Mouse (Mus musculus) limb, embryonic 13.5 days (tissue): ENCODE measurements at regions not wholly inside any gene's neighbourhood (a gene's known extent, or its start where the extent isn't known, plus 50 kb on each side); places are given as distances from the start of the nearest gene placed in this dataset.

Source experiments
- ATAC-seq: fragments of 200-750 bp; cut with Nextera tagmentation; 2 replicates; pipeline ENCODE4 v1.8.0; 2017; ENCODE audit warnings: low read depth, moderate number of reproducible peaks, moderate TSS enrichment; ENCODE audit not compliant: low FRiP score
- H3K27ac ChIP-seq: fragments of 300-500 bp; sonication (generic); 2 replicates; pipeline ENCODE4 v1.5.1; 2015; ENCODE audit warnings: inconsistent platforms, mild to moderate bottlenecking, moderate library complexity
- H3K27me3 ChIP-seq: fragments of 300-500 bp; sonication (generic); 2 replicates; pipeline ENCODE4 v1.6.1; 2015; ENCODE audit warnings: mild to moderate bottlenecking, inconsistent platforms
- H3K36me3 ChIP-seq: fragments of 300-500 bp; sonication (generic); 2 replicates; pipeline ENCODE4 v1.6.1; 2015; ENCODE audit warnings: inconsistent platforms, mild to moderate bottlenecking, moderate library complexity
- H3K4me1 ChIP-seq: fragments of 300-500 bp; sonication (generic); 2 replicates; pipeline ENCODE4 v1.6.1; 2015; ENCODE audit warnings: inconsistent platforms
- H3K4me2 ChIP-seq: fragments of 300-500 bp; sonication (generic); replicated peaks from 2 replicates; pipeline ENCODE4 v1.6.1; 2015; ENCODE audit warnings: inconsistent platforms, mild to moderate bottlenecking, moderate library complexity
- H3K4me3 ChIP-seq: fragments of 300-500 bp; sonication (generic); 2 replicates; pipeline ENCODE4 v1.5.1; 2015; ENCODE audit warnings: moderate library complexity, mild to moderate bottlenecking, inconsistent platforms
- H3K9ac ChIP-seq: fragments of 300-500 bp; sonication (generic); 2 replicates; pipeline ENCODE4 v1.6.1; 2015; ENCODE audit warnings: mild to moderate bottlenecking, inconsistent platforms
- H3K9me3 ChIP-seq: fragments of 300-500 bp; sonication (generic); 2 replicates; pipeline ENCODE4 v1.6.1; 2016; ENCODE audit warnings: inconsistent platforms
- WGBS: fragments of 180-500 bp; shearing (Covaris S2); methylation state at CpG from one replicate; pipeline ENCODE4 v1.1.7; 2015; 5-methylcytosine and 5-hydroxymethylcytosine counted together

- Histone ChIP-seq H3K4me1 (no peaks in the 10 kb centered on the region), H3K9me3 (no peaks in the 10 kb centered on the region), H3K27me3 (no peaks in the 10 kb centered on the region), H3K36me3 (no peaks in the 10 kb centered on the region), H3K4me2 (no peak overlapping the region), H3K9ac (no peak overlapping the region), H3K27ac (no peak overlapping the region), H3K4me3 (no peak overlapping the region)
- ATAC-seq = no peak
These were observed 167.3 kb upstream of the Fndc3a start for GRCm38 (mm10) chr14:72877132-72877531.

- no peaks in the 10 kb centered on the region for H3K9me3 ChIP-seq
- H3K9ac ChIP-seq = no peak overlapping the region
- no peaks in the 10 kb centered on the region for H3K36me3 ChIP-seq
- 79% methylated on average over 3 of the region's 3 CpGs for WGBS
- H3K4me3 ChIP-seq = no peak overlapping the region
- H3K4me1 ChIP-seq = peaks cover 10% of the 10 kb centered on the region; the same call in 1 of the 2 replicates
- no peak overlapping the region for H3K4me2 ChIP-seq
- ATAC-seq = no peak
- no peaks in the 10 kb centered on the region for H3K27me3 ChIP-seq
- H3K27ac ChIP-seq = no peak overlapping the region
These were observed 163.7 kb upstream of the Fndc3a start for GRCm38 (mm10) chr14:72873494-72873893.

GRCm38 (mm10) chr14:72869188-72869749 lies 159.5 kb upstream of the Fndc3a start:
- Histone ChIP-seq H3K4me2 (peak overlapping the region; percentile 38), H3K4me1 (peaks cover 10% of the 10 kb centered on the region; the same call in 1 of the 2 replicates), H3K27ac (no peak overlapping the region; the same call in 1 of the 2 replicates), H3K9me3 (no peaks in the 10 kb centered on the region), H3K4me3 (no peak overlapping the region), H3K9ac (no peak overlapping the region), H3K36me3 (no peaks in the 10 kb centered on the region), H3K27me3 (no peaks in the 10 kb centered on the region)
- 40% methylated on average over 20 of the region's 20 CpGs for WGBS
- ATAC-seq = peak; percentile 59; the same call in 1 of the 2 replicates

- no peaks in the 10 kb centered on the region for H3K9me3 ChIP-seq
- 68% methylated on average over 2 of the region's 2 CpGs for WGBS
- no peak overlapping the region for H3K4me3 ChIP-seq
- no peak for ATAC-seq
- H3K4me2 ChIP-seq = no peak overlapping the region
- no peaks in the 10 kb centered on the region for H3K27me3 ChIP-seq
- H3K27ac ChIP-seq = no peak overlapping the region
- peaks cover 10% of the 10 kb centered on the region; the same call in 1 of the 2 replicates for H3K4me1 ChIP-seq
- no peaks in the 10 kb centered on the region for H3K36me3 ChIP-seq
- no peak overlapping the region for H3K9ac ChIP-seq
These were observed 157.1 kb upstream of the Fndc3a start for GRCm38 (mm10) chr14:72866896-72867295.

GRCm38 (mm10) chr14:72865531-72865930 lies 155.7 kb upstream of the Fndc3a start:
- peaks cover 10% of the 10 kb centered on the region; the same call in 1 of the 2 replicates for H3K4me1 ChIP-seq
- H3K27ac ChIP-seq = no peak overlapping the region
- ATAC-seq = no peak
- no peaks in the 10 kb centered on the region for H3K36me3 ChIP-seq
- no peaks in the 10 kb centered on the region for H3K9me3 ChIP-seq
- H3K9ac ChIP-seq = no peak overlapping the region
- no peak overlapping the region for H3K4me3 ChIP-seq
- no peak overlapping the region for H3K4me2 ChIP-seq
- H3K27me3 ChIP-seq = no peaks in the 10 kb centered on the region

- Histone ChIP-seq H3K4me2 (no peak overlapping the region), H3K4me1 (peaks cover 9% of the 10 kb centered on the region; the same call in 1 of the 2 replicates), H3K9ac (no peak overlapping the region), H3K36me3 (no peaks in the 10 kb centered on the region), H3K9me3 (no peaks in the 10 kb centered on the region), H3K27ac (no peak overlapping the region), H3K27me3 (no peaks in the 10 kb centered on the region), H3K4me3 (no peak overlapping the region)
- no peak for ATAC-seq
- 88% methylated on average over 4 of the region's 4 CpGs for WGBS
These were observed 155.0 kb upstream of the Fndc3a start for GRCm38 (mm10) chr14:72864792-72865191.

- Histone ChIP-seq H3K36me3 (no peaks in the 10 kb centered on the region), H3K4me2 (no peak overlapping the region), H3K4me3 (no peak overlapping the region), H3K9me3 (no peaks in the 10 kb centered on the region), H3K27me3 (no peaks in the 10 kb centered on the region), H3K27ac (no peak overlapping the region), H3K4me1 (peaks cover 2% of the 10 kb centered on the region; the same call in 1 of the 2 replicates), H3K9ac (no peak overlapping the region)
- 69% methylated on average over 5 of the region's 5 CpGs for WGBS
- no peak for ATAC-seq
These were observed 154.3 kb upstream of the Fndc3a start for GRCm38 (mm10) chr14:72864130-72864529.

- H3K9me3 ChIP-seq = no peaks in the 10 kb centered on the region
- H3K4me1 ChIP-seq = no peaks in the 10 kb centered on the region
- H3K27ac ChIP-seq = no peak overlapping the region
- no peaks in the 10 kb centered on the region for H3K27me3 ChIP-seq
- ATAC-seq = no peak
- WGBS = 74% methylated on average over 7 of the region's 7 CpGs
- H3K9ac ChIP-seq = no peak overlapping the region
- no peak overlapping the region for H3K4me2 ChIP-seq
- no peaks in the 10 kb centered on the region for H3K36me3 ChIP-seq
- H3K4me3 ChIP-seq = no peak overlapping the region
These were observed 153.2 kb upstream of the Fndc3a start for GRCm38 (mm10) chr14:72862806-72863526.

- H3K4me1 ChIP-seq = no peaks in the 10 kb centered on the region
- no peak overlapping the region for H3K9ac ChIP-seq
- no peak for ATAC-seq
These were observed 144.4 kb upstream of the Fndc3a start for GRCm38 (mm10) chr14:72854226-72854625.

GRCm38 (mm10) chr14:72853104-72853503 lies 143.3 kb upstream of the Fndc3a start:
- H3K36me3 ChIP-seq = no peaks in the 10 kb centered on the region
- H3K9ac ChIP-seq = no peak overlapping the region
- H3K27me3 ChIP-seq = no peaks in the 10 kb centered on the region
- no peaks in the 10 kb centered on the region for H3K4me1 ChIP-seq
- 85% methylated on average over 3 of the region's 3 CpGs for WGBS
- H3K9me3 ChIP-seq = no peaks in the 10 kb centered on the region
- no peak overlapping the region for H3K27ac ChIP-seq
- ATAC-seq = no peak
- no peak overlapping the region for H3K4me3 ChIP-seq
- no peak overlapping the region for H3K4me2 ChIP-seq

More at GRCm38 (mm10) chr14:72854226-72854625, 144.4 kb upstream of the Fndc3a start:
- H3K36me3 ChIP-seq = no peaks in the 10 kb centered on the region
- H3K9me3 ChIP-seq = no peaks in the 10 kb centered on the region
- WGBS = 85% methylated on average over 1 of the region's 1 CpGs
- H3K4me2 ChIP-seq = no peak overlapping the region
- no peak overlapping the region for H3K27ac ChIP-seq
- no peak overlapping the region for H3K4me3 ChIP-seq
- no peaks in the 10 kb centered on the region for H3K27me3 ChIP-seq

GRCm38 (mm10) chr14:72850884-72851283 lies 141.1 kb upstream of the Fndc3a start:
- no peak overlapping the region for H3K27ac ChIP-seq
- H3K4me1 ChIP-seq = no peaks in the 10 kb centered on the region
- ATAC-seq = no peak
- H3K4me3 ChIP-seq = no peak overlapping the region
- no peaks in the 10 kb centered on the region for H3K9me3 ChIP-seq
- no peak overlapping the region for H3K9ac ChIP-seq
- 78% methylated on average over 3 of the region's 3 CpGs for WGBS
- H3K27me3 ChIP-seq = no peaks in the 10 kb centered on the region
- no peaks in the 10 kb centered on the region for H3K36me3 ChIP-seq
- no peak overlapping the region for H3K4me2 ChIP-seq

- Histone ChIP-seq H3K27me3 (no peaks in the 10 kb centered on the region), H3K9me3 (no peaks in the 10 kb centered on the region), H3K27ac (no peak overlapping the region), H3K4me2 (no peak overlapping the region), H3K9ac (no peak overlapping the region), H3K4me1 (no peaks in the 10 kb centered on the region), H3K4me3 (no peak overlapping the region), H3K36me3 (no peaks in the 10 kb centered on the region)
- 77% methylated on average over 4 of the region's 4 CpGs for WGBS
- ATAC-seq = no peak
These were observed 138.6 kb upstream of the Fndc3a start for GRCm38 (mm10) chr14:72848271-72848955.
